Mouse (Mus musculus) G1E (cell line): ENCODE data around the gene Fkbp8. TPM values are rescaled to one million over a fixed set of nuclear protein-coding genes. Genes with fewer than 3 reads are reported as not detected.
A peak's percentile ranks its signal among the peaks of the same experiment; 100 is the strongest.

Source experiments
- ATAC-seq: 2 replicates; pipeline ENCODE4 v1.8.0; 2016; ENCODE audit warnings: mild to moderate bottlenecking; ENCODE audit not compliant: insufficient number of reproducible peaks, poor library complexity, low FRiP score, severe bottlenecking; ENCODE audit errors: extremely low read depth
- DNase-seq: peaks from one replicate; pipeline ENCODE4 v3.0.0; 2012; ENCODE audit warnings: low spot score
- H3K27me3 ChIP-seq: 2 replicates; pipeline ENCODE4 v1.6.1; 2012; ENCODE audit warnings: mild to moderate bottlenecking, low read length, inconsistent platforms; ENCODE audit not compliant: insufficient read depth
- H3K36me3 ChIP-seq: replicated peaks from 2 replicates; pipeline ENCODE3; 2012; ENCODE audit warnings: mild to moderate bottlenecking, inconsistent platforms
- H3K4me1 ChIP-seq: 2 replicates; pipeline ENCODE4 v1.6.1; 2012; ENCODE audit warnings: low read depth, low read length, inconsistent platforms, mixed read lengths; ENCODE audit not compliant: insufficient read depth
- H3K4me3 ChIP-seq: 2 replicates; pipeline ENCODE4 v1.5.1; 2012; ENCODE audit warnings: low read depth, mild to moderate bottlenecking, inconsistent platforms, low read length, moderate library complexity, mixed read lengths
- H3K9me3 ChIP-seq: replicated peaks from 2 replicates; pipeline ENCODE4 v1.6.1; 2012; ENCODE audit warnings: inconsistent platforms
- CTCF ChIP-seq: IDR thresholded peaks from 2 replicates; pipeline ENCODE4 v1.5.1; 2012; ENCODE audit warnings: low read depth, low read length, inconsistent platforms, mixed read lengths
- GATA1 ChIP-seq: IDR thresholded peaks from 2 replicates; pipeline ENCODE4 v1.6.1; 2012; ENCODE audit warnings: borderline replicate concordance, low read length, inconsistent platforms, mixed read lengths
- GATA2 ChIP-seq: IDR thresholded peaks from 2 replicates; pipeline ENCODE4 v1.6.1; 2012; ENCODE audit warnings: low read depth, low read length, inconsistent platforms, borderline replicate concordance
- POLR2AphosphoS5 ChIP-seq: IDR thresholded peaks from 2 replicates; pipeline ENCODE4 v1.6.1; 2012; ENCODE audit warnings: low read depth, low read length, inconsistent platforms; ENCODE audit not compliant: insufficient replicate concordance
- TAL1 ChIP-seq: conservative IDR thresholded peaks from 2 replicates; pipeline ENCODE4 v1.6.1; 2012; ENCODE audit warnings: low read depth, low read length, inconsistent platforms, mixed read lengths
- polyA plus RNA-seq: library from polyadenylated mRNA; stranded (reverse); fragments of >175 nt; gene quantifications from 2 replicates; pipeline ENCODE4 v1.2.3, GENCODE M21; 2012
- total RNA-seq, 2 experiments: library from RNA; stranded (forward) in 1 of 2; stranded (reverse) in 1 of 2; fragments of 200-1000 nt in 1 of 2; fragments of >200 nt in 1 of 2; fragmentation: Nextera tagmentation in 1 of 2; gene quantifications; 2 replicates each; pipeline ENCODE4 v1.2.3; 2014 to 2017

Fkbp8 gene
- total and polyA plus RNA-seq, 3 experiments: 206 to 939 (median 232) TPM

DNA sequence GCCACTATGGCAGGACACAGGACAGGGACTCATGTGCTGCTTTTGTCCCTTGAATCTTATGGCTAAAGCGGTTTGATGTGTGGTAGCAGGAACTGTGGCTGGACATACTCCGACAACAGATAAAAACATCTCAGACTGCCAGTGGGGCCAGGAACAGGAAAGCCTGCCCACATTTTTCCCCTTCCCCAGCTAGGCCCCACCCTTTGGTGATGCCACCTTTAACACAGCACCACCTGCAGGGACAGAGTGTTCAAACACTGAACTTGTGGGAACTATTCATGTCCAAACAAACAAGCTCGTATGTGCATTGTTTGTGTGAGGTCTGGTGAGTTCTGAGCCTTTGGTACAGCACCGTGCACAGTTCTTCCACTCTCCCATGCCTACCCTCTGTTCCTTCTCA, 30.8 kb downstream of the Fkbp8 start:
- DNase-seq (no peak), ATAC-seq (no peak)
- Histone ChIP-seq H3K27me3 (no peaks in the 10 kb centered on the region), H3K4me3 (no peak overlapping the region), H3K4me1 (peaks cover 54% of the 10 kb centered on the region), H3K9me3 (no peaks in the 10 kb centered on the region), H3K36me3 (peaks cover 92% of the 10 kb centered on the region)
- no peak for TF ChIP-seq POLR2AphosphoS5
- TF ChIP-seq GATA2: no peak
- TF ChIP-seq CTCF: no peak
- TF ChIP-seq GATA1: no peak
- no peak for TF ChIP-seq TAL1

DNA sequence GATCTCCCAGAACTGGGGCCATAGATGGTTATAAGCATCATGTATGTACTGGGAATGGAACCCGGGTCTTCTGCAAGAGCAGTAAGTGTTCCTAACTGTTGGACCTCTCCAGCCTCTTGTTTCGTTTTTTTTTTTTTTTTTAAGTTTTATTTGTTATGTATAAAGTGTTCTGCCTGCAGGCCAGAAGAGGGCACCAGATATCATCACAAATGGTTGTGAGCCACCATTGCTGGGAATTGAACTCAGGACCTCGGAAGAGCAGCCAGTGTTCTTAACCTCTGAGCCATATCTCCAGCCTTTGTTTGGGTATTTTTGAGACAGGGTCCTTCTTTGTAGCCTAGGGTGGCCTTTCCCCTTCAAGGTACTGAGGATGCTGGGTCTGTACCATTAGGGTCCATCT, 31.5 kb downstream of the Fkbp8 start:
- peaks cover 54% of the 10 kb centered on the region for H3K4me1 ChIP-seq

DNA sequence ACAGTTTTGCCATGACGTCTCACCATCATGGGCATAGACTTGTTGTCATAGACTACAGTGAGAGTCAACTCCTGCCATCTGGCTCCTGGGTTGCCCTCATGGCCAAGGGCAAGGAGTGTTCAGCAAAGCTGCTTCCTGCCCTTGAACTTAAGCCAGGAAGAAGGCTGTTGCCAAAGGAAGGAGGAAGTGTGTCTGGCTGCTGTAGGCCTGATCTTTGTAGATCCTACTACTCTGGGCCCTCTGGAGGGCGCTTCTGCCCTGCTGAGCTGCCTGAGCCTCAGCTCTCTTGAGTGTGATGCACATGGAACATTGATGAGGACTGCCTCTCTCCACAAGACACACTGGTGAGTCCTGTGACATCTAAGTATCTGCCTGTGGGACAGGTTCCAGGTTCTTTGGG, 32.6 kb downstream of the Fkbp8 start:
- Histone ChIP-seq H3K4me1 (peaks cover 59% of the 10 kb centered on the region), H3K36me3 (peaks cover 91% of the 10 kb centered on the region), H3K4me3 (no peak overlapping the region), H3K9me3 (no peaks in the 10 kb centered on the region), H3K27me3 (no peaks in the 10 kb centered on the region)
- no peak for DNase-seq
- TF ChIP-seq GATA1: no peak
- no peak for TF ChIP-seq POLR2AphosphoS5
- TF ChIP-seq TAL1: no peak
- TF ChIP-seq CTCF: no peak
- no peak for TF ChIP-seq GATA2
- ATAC-seq: no peak

More for the DNA sequence above, 31.5 kb downstream of the Fkbp8 start:
- TF ChIP-seq GATA2 (no peak), CTCF (no peak), TAL1 (no peak), GATA1 (no peak), POLR2AphosphoS5 (no peak)
- H3K9me3 ChIP-seq: no peaks in the 10 kb centered on the region
- ATAC-seq (no peak), DNase-seq (no peak)
- H3K27me3 ChIP-seq: no peaks in the 10 kb centered on the region
- H3K4me3 ChIP-seq: no peak overlapping the region
- peaks cover 90% of the 10 kb centered on the region for H3K36me3 ChIP-seq

DNA sequence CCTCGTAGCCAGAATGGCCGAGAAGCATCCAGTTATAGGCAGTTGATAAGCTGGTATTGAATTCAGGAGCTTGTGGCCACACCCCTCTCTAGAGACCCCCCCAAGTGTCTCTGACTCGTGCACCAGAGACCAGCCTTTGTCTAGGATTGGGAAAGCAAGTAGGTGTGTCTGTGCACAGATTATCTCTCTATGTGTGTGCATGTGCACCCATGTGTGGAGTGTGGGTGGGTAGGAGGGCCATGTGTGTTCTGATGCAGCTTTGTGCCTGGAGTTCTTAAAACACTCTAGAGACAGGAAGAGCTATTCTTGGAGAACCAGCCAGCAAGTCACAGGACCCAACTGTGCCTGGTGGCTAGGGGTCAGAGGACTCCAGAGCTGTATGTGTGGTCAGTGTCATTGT, 33.0 kb downstream of the Fkbp8 start:
- H3K36me3 ChIP-seq: peaks cover 91% of the 10 kb centered on the region
- H3K4me3 ChIP-seq: no peak overlapping the region
- ATAC-seq (no peak), DNase-seq (no peak)
- peaks cover 62% of the 10 kb centered on the region for H3K4me1 ChIP-seq
- H3K27me3 ChIP-seq: no peaks in the 10 kb centered on the region
- TF ChIP-seq GATA1 (no peak), GATA2 (no peak), CTCF (no peak), POLR2AphosphoS5 (no peak), TAL1 (no peak)
- no peaks in the 10 kb centered on the region for H3K9me3 ChIP-seq

DNA sequence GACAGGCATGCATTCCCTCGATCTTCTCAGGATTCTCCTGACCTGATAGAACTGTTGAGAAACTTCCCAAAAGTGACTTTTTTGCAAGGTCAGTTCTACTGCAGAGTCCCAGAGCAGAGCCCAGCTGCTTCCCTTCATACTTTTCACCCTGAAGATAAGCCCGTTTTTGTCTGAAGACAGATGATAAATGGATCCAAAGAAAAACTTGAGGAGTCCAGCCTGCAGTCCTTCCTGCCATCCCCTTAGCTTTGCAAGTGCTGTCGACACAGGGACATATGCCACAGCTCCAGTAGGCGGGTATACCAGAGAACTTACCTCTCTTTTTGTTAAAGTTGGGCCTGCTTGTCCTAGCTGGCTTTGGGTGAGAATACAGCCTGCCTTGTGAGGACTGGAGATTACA, 33.8 kb downstream of the Fkbp8 start:
- no peak for TF ChIP-seq GATA1
- no peak for TF ChIP-seq TAL1
- TF ChIP-seq CTCF: no peak
- TF ChIP-seq POLR2AphosphoS5: no peak
- TF ChIP-seq GATA2: no peak
- no peak for ATAC-seq
- no peak for DNase-seq
- peaks cover 66% of the 10 kb centered on the region for H3K4me1 ChIP-seq
- peaks cover 87% of the 10 kb centered on the region for H3K36me3 ChIP-seq
- no peaks in the 10 kb centered on the region for H3K9me3 ChIP-seq
- no peak overlapping the region for H3K4me3 ChIP-seq
- H3K27me3 ChIP-seq: no peaks in the 10 kb centered on the region

DNA sequence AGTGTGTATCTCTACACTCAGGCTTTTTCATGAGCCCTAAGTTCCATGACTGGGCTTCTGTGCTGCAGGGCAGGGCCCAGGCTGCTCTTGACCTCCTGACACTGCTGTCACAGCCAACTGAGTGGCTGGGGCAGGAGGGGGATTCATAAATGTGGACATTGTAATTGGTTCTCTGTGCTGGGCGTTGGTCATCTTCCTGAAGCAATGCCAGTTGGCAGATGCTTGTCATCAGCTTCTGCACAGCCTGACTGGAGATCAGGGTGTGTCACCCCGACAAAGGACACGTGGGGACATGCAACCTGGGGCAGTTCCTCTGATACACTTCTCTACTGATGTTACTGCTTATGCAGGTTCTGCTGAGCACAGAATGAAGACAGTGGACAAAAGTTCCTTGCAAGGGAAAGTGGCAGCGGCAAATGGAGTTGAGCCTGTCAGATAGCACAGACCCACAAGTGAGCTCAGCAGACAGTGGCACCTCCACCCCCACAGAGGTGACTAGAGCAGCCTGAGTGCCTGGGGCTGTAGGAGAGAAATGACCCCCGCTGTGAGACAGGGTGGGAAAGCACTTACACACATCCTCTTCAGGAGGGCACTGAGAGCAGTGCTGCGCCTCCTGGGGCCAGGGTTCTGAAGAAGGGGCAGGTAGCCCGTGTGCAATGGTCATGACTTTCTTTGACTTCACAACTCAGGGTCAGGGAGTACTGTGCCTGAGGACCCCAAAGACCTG, 34.4 kb downstream of the Fkbp8 start:
- DNase-seq (no peak), ATAC-seq (peak; percentile 42; the same call in 1 of the 2 replicates)
- H3K4me1 ChIP-seq: peaks cover 70% of the 10 kb centered on the region
- H3K9me3 ChIP-seq: no peaks in the 10 kb centered on the region
- H3K4me3 ChIP-seq: no peak overlapping the region
- H3K27me3 ChIP-seq: no peaks in the 10 kb centered on the region
- H3K36me3 ChIP-seq: peaks cover 88% of the 10 kb centered on the region
- TF ChIP-seq CTCF (no peak), POLR2AphosphoS5 (no peak), GATA2 (no peak), GATA1 (no peak), TAL1 (no peak)
